Mouse (Mus musculus): ENCODE data around the gene Gm28042. TPM values are rescaled to one million over a fixed set of nuclear protein-coding genes. Genes with fewer than 3 reads are reported as not detected.

Gm28042 gene
- polyA plus RNA-seq, 1 experiment from 2014 or later, result 2.2 TPM

DNA sequence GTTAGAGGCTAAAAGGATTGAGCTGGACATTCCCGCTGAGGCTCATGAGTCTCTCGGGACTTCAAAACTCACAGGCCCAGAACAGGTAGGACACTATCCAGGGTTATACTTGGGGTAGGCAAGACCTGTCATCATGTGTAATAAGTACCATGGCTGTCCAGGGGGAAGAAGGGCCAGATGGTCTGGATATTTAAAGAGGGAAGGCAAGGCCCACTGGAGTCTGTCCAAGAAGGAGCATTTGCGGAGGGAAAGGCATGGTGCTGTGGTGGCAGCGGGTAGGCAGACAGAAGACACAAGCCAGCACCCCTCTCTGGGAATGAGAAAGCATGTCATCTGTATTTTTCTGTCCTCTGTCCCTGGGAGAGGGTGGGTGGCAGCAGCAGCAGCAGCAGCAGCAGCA is 46.8 kb downstream of the Gm28042 start:
- Histone ChIP-seq H3K9ac (ENCODE audit: low read length) (no peak overlapping the region), H3K36me3 (ENCODE audit: control insufficient read depth, insufficient read depth, low read length) (no peaks in the 10 kb centered on the region), H3K4me2 (ENCODE audit: low read length) (no peak overlapping the region), H3K27ac (ENCODE audit: low read depth) (no peak overlapping the region), H3K27me3 (replicated peaks; ENCODE audit: control insufficient read depth, insufficient read depth, low read length) (peaks cover 19% of the 10 kb centered on the region), H3K9me3 (ENCODE audit: control insufficient read depth, low read length) (no peaks in the 10 kb centered on the region), H3K4me1 (replicated peaks; ENCODE audit: control insufficient read depth, insufficient read depth, low read length) (peaks cover 8% of the 10 kb centered on the region; the same call in 1 of the 2 replicates), H3K4me3 (ENCODE audit: low read depth, low read length) (no peak overlapping the region)
- ATAC-seq (replicated peaks; ENCODE audit: low FRiP score, low TSS enrichment, low read depth) (no peak), DNase-seq (ENCODE audit: low spot score) (no peak)
- WGBS, result 77% methylated on average over 4 of the region's 4 CpGs

DNA sequence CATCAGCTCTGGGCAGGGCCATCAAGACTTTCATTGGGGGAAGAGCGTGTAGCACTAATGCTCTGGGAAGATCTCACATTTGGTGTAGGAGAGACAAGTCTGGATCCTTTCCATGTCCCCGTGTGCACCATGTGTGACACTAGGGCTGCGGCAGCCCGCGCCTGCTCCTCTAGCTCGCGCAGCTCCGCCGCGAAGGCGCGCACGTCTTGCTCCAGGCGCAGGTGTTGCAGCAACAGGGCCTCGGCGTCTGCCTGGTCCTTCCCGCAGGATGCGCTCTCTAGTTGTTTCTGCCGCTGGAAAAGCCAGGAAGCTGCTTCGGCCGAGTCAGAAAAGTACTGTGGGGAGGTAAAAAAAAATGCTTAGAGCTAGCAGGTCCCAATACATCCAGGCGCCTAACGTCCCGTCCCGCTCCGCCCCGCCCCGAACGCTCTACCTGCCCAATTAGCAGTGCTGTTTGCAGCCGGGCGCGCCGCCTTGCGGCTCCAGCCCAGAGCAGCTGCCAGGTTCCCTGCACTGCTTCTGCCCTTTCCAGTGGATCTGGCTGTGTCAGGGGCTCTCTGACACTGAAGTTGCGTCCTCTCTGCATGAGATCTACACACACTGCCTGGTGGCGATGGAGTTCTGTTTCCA is 48.9 kb downstream of the Gm28042 start:
- DNase-seq (ENCODE audit: low spot score) (peak; percentile 77), ATAC-seq (replicated peaks; ENCODE audit: low FRiP score, low TSS enrichment, low read depth) (peak; percentile 77)
- WGBS, result 2% methylated on average over 36 of the region's 36 CpGs
- Histone ChIP-seq H3K27me3 (replicated peaks; ENCODE audit: control insufficient read depth, insufficient read depth, low read length) (peaks cover 19% of the 10 kb centered on the region), H3K4me3 (ENCODE audit: low read depth, low read length) (peak overlapping the region; percentile 24), H3K4me2 (ENCODE audit: low read length) (peak overlapping the region; percentile 60), H3K27ac (ENCODE audit: low read depth) (no peak overlapping the region), H3K36me3 (ENCODE audit: control insufficient read depth, insufficient read depth, low read length) (no peaks in the 10 kb centered on the region), H3K9me3 (ENCODE audit: control insufficient read depth, low read length) (no peaks in the 10 kb centered on the region), H3K9ac (ENCODE audit: low read length) (no peak overlapping the region), H3K4me1 (replicated peaks; ENCODE audit: control insufficient read depth, insufficient read depth, low read length) (peaks cover 8% of the 10 kb centered on the region; the same call in 1 of the 2 replicates)

DNA sequence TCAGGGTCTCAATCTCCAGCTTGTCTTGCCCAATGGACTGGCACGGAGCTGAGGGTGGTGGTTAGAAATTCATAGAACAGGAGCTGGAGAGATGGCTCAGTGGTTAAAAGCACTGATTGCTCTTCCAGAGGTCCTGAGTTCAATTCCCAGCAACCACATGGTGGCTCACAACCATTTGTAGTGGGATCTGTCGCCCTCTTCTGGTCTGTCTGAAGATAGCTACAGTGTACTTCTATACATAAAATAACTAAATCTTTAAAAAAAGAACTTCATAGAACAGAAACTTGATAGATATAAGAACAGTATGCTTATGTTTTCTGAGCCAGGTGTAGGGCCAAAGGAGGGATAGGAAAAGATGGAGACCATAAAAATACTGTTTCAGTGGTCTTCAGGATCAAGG is 55.1 kb downstream of the Gm28042 start:
- DNase-seq (ENCODE audit: low spot score) (no peak), ATAC-seq (replicated peaks; ENCODE audit: low FRiP score, low TSS enrichment, low read depth) (no peak)
- no peaks in the 10 kb centered on the region for H3K9me3 ChIP-seq (ENCODE audit: control insufficient read depth, low read length)
- peaks cover under 1% of the 10 kb centered on the region; the same call in 1 of the 2 replicates for H3K27me3 ChIP-seq (replicated peaks; ENCODE audit: control insufficient read depth, insufficient read depth, low read length)
- no peak overlapping the region for H3K4me2 ChIP-seq (ENCODE audit: low read length)
- 70% methylated on average over 2 of the region's 2 CpGs for WGBS
- H3K9ac ChIP-seq (ENCODE audit: low read length), result no peak overlapping the region
- no peaks in the 10 kb centered on the region for H3K36me3 ChIP-seq (ENCODE audit: control insufficient read depth, insufficient read depth, low read length)
- H3K4me3 ChIP-seq (ENCODE audit: low read depth, low read length), result no peak overlapping the region
- H3K4me1 ChIP-seq (replicated peaks; ENCODE audit: control insufficient read depth, insufficient read depth, low read length), result no peaks in the 10 kb centered on the region; the same call in 1 of the 2 replicates
- H3K27ac ChIP-seq (ENCODE audit: low read depth), result no peak overlapping the region

DNA sequence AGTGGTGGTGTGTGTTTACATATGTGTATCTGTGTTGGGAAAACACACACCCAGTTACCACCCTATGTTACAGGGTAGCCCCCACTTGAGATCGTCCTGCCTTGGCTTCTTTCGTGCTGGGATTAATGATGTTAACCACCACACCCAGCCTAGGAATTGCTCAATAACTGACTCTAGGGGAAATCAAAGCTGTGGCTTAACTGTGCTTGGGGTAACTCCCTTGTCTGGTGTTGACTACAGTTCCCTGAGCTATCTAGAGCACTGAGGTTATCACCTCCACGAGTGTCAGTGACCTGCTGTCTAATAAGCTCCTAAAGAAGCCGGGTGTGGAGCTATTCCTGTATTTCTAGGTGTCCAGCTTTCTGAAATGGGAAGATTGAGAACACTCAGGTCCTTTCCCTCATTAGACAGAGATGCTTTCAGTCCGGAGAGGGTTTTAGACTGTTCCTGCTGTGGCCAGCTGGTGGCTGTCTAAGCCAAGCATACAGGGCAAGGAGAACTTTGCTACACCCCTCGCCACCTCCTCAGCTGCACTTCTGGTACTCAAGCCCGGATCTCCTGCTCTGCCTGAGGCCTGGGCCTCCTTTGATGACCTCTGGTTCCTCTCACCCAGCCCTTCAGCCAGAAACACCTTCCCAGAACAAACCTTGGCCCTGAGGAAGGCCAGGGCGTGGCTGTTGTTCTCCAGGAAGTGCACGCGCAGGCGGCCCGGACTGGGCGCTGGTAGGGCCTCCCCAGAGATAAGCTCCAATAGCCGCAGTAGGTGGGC is 57.5 kb downstream of the Gm28042 start:
- DNase-seq (ENCODE audit: low spot score), result peak; percentile 68
- Histone ChIP-seq H3K36me3 (ENCODE audit: control insufficient read depth, insufficient read depth, low read length) (0 out of 2 replicates have a peak, but pooled peaks cover 7% of the 10 kb centered on the region), H3K9ac (ENCODE audit: low read length) (no peak overlapping the region), H3K4me3 (ENCODE audit: low read depth, low read length) (no peak overlapping the region), H3K9me3 (ENCODE audit: control insufficient read depth, low read length) (no peaks in the 10 kb centered on the region), H3K27ac (ENCODE audit: low read depth) (no peak overlapping the region), H3K4me1 (replicated peaks; ENCODE audit: control insufficient read depth, insufficient read depth, low read length) (no peaks in the 10 kb centered on the region; the same call in 1 of the 2 replicates), H3K27me3 (replicated peaks; ENCODE audit: control insufficient read depth, insufficient read depth, low read length) (no peaks in the 10 kb centered on the region), H3K4me2 (ENCODE audit: low read length) (no peak overlapping the region)
- WGBS, result 53% methylated on average over 14 of the region's 14 CpGs
- peak; percentile 73 for ATAC-seq (replicated peaks; ENCODE audit: low FRiP score, low TSS enrichment, low read depth)

DNA sequence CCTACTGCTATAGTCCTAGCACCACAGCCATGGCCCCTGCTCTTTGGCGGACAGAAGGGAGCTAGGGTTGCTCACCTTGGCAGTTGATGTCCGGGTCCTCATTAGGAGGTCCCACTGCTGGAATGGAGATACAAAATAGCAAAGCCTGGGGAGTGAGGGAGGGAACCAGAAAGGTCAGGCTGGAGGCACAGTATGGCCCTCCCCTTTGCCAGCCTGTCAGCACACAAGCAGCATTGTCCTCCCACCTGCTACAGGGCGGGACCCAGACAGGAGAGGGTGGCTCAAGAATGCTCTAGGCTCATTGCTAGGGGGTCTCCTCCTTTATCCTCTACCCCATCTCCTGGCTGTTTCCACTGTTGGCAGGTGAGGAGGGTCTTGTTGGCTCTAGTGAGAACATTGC is 58.7 kb downstream of the Gm28042 start:
- H3K9ac ChIP-seq (ENCODE audit: low read length), result no peak overlapping the region
- DNase-seq (ENCODE audit: low spot score) (no peak), ATAC-seq (replicated peaks; ENCODE audit: low FRiP score, low TSS enrichment, low read depth) (no peak)
- H3K4me1 ChIP-seq (replicated peaks; ENCODE audit: control insufficient read depth, insufficient read depth, low read length), result no peaks in the 10 kb centered on the region; the same call in 1 of the 2 replicates
- no peak overlapping the region for H3K4me3 ChIP-seq (ENCODE audit: low read depth, low read length)
- WGBS, result 93% methylated on average over 3 of the region's 3 CpGs
- H3K9me3 ChIP-seq (ENCODE audit: control insufficient read depth, low read length), result no peaks in the 10 kb centered on the region
- 0 out of 2 replicates have a peak, but pooled peaks cover 9% of the 10 kb centered on the region for H3K36me3 ChIP-seq (ENCODE audit: control insufficient read depth, insufficient read depth, low read length)
- H3K27me3 ChIP-seq (replicated peaks; ENCODE audit: control insufficient read depth, insufficient read depth, low read length), result no peaks in the 10 kb centered on the region
- H3K4me2 ChIP-seq (ENCODE audit: low read length), result no peak overlapping the region
- no peak overlapping the region for H3K27ac ChIP-seq (ENCODE audit: low read depth)

DNA sequence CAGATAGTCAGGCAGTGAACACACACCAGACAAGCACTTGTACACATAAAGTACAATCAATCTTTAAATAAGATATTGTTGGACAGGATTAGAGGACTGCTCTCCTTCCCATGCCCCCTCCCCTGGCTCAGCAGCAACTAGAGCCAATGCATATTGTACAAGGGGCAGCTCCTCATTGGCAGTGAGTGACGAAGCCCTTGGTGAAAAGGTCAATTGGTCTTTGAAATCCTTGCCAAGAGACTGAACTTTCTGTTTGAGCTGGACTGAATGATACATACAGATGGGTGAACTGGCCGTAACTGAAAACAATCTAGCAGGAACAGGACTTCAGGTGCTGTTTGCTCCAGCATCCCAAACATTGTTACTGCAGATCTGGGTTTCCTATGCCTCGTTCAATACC is 60.1 kb downstream of the Gm28042 start:
- no peaks in the 10 kb centered on the region; the same call in 1 of the 2 replicates for H3K4me1 ChIP-seq (replicated peaks; ENCODE audit: control insufficient read depth, insufficient read depth, low read length)
- no peak overlapping the region for H3K4me3 ChIP-seq (ENCODE audit: low read depth, low read length)
- no peak overlapping the region for H3K27ac ChIP-seq (ENCODE audit: low read depth)
- no peaks in the 10 kb centered on the region for H3K9me3 ChIP-seq (ENCODE audit: control insufficient read depth, low read length)
- no peak overlapping the region for H3K4me2 ChIP-seq (ENCODE audit: low read length)
- H3K27me3 ChIP-seq (replicated peaks; ENCODE audit: control insufficient read depth, insufficient read depth, low read length), result no peaks in the 10 kb centered on the region
- DNase-seq (ENCODE audit: low spot score) (no peak), ATAC-seq (replicated peaks; ENCODE audit: low FRiP score, low TSS enrichment, low read depth) (no peak)
- WGBS, result 87% methylated on average over 3 of the region's 3 CpGs
- peaks cover 9% of the 10 kb centered on the region; the same call in 1 of the 2 replicates for H3K36me3 ChIP-seq (ENCODE audit: control insufficient read depth, insufficient read depth, low read length)
- H3K9ac ChIP-seq (ENCODE audit: low read length), result no peak overlapping the region

DNA sequence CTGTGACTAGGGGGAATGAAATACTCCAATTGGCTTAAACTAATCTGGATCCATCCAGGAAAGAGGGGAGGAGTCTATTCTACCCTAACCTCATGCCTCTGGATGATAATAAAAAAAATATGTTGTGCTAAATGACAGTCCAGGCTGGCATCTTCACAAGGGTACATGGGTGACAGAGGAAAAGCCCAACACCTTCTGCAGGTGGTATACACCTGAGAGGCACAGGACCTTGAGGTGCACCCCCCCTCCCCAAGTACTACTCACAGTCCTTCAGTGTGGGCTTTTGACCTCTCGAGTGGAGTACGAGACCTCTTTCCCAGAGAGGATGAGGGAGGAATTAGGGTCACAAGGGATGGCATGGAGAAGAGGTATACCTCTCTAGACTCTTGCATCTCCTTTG is 60.6 kb downstream of the Gm28042 start:
- 91% methylated on average over 2 of the region's 2 CpGs for WGBS
- Histone ChIP-seq H3K27me3 (replicated peaks; ENCODE audit: control insufficient read depth, insufficient read depth, low read length) (no peaks in the 10 kb centered on the region), H3K4me1 (replicated peaks; ENCODE audit: control insufficient read depth, insufficient read depth, low read length) (no peaks in the 10 kb centered on the region; the same call in 1 of the 2 replicates), H3K4me3 (ENCODE audit: low read depth, low read length) (no peak overlapping the region), H3K27ac (ENCODE audit: low read depth) (no peak overlapping the region), H3K9me3 (ENCODE audit: control insufficient read depth, low read length) (no peaks in the 10 kb centered on the region), H3K4me2 (ENCODE audit: low read length) (no peak overlapping the region), H3K36me3 (ENCODE audit: control insufficient read depth, insufficient read depth, low read length) (peaks cover 9% of the 10 kb centered on the region; the same call in 1 of the 2 replicates), H3K9ac (ENCODE audit: low read length) (no peak overlapping the region)
- no peak for ATAC-seq (replicated peaks; ENCODE audit: low FRiP score, low TSS enrichment, low read depth)
- DNase-seq (ENCODE audit: low spot score), result no peak

DNA sequence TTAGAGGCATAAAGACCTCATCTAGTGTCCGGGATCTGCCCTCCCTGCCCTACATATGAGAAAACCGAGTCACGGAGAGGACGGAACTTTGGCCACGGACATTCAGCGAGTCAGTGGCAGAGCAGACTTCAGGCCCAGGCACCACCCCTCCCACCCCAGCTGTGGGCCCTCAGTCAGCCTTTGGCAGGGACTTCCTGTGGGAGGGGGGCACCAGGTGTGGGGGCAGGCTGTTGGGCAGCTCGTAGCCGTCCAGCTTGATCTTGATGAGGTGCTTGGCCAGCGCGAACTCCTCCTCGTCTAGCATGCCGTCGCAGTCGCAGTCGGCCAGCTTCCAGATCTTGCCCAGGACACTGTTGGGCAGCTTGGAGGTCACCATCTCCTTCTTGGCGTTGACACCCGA is 63.7 kb downstream of the Gm28042 start:
- Histone ChIP-seq H3K27me3 (replicated peaks; ENCODE audit: control insufficient read depth, insufficient read depth, low read length) (no peaks in the 10 kb centered on the region), H3K4me3 (ENCODE audit: low read depth, low read length) (no peak overlapping the region), H3K27ac (ENCODE audit: low read depth) (no peak overlapping the region), H3K9ac (ENCODE audit: low read length) (no peak overlapping the region), H3K36me3 (ENCODE audit: control insufficient read depth, insufficient read depth, low read length) (peaks cover 9% of the 10 kb centered on the region; the same call in 1 of the 2 replicates), H3K4me1 (replicated peaks; ENCODE audit: control insufficient read depth, insufficient read depth, low read length) (no peaks in the 10 kb centered on the region), H3K4me2 (ENCODE audit: low read length) (no peak overlapping the region), H3K9me3 (ENCODE audit: control insufficient read depth, low read length) (no peaks in the 10 kb centered on the region)
- 90% methylated on average over 17 of the region's 17 CpGs for whole genome bisulfite sequencing
- ATAC-seq (replicated peaks; ENCODE audit: low FRiP score, low TSS enrichment, low read depth) (no peak), DNase-seq (ENCODE audit: low spot score) (no peak)
